Mouse (Mus musculus) E14TG2a.4 (cell line): ENCODE measurements at regions not wholly inside any gene's neighbourhood (a gene's known extent, or its start where the extent isn't known, plus 50 kb on each side); places are given as distances from the start of the nearest gene placed in this dataset.

Source experiments
- H3K27me3 ChIP-seq: 2 replicates; pipeline ENCODE4 v1.6.1; 2014; ENCODE audit warnings: low read length, control low read depth; ENCODE audit not compliant: insufficient read depth
- H3K36me3 ChIP-seq: 2 replicates; pipeline ENCODE4 v1.6.1; 2014; ENCODE audit warnings: low read length, control low read depth; ENCODE audit not compliant: insufficient read depth
- H3K4me1 ChIP-seq: replicated peaks from 2 replicates; pipeline ENCODE4 v1.6.1; 2014; ENCODE audit warnings: low read depth, low read length, control low read depth
- H3K4me3 ChIP-seq: replicated peaks from 2 replicates; pipeline ENCODE4 v1.5.1; 2014; ENCODE audit warnings: mild to moderate bottlenecking, low read length
- H3K9me3 ChIP-seq: 2 replicates; pipeline ENCODE4 v1.6.1; 2014; ENCODE audit warnings: low read length, control low read depth
- CTCF ChIP-seq: conservative IDR thresholded peaks from 2 replicates; pipeline ENCODE4 v1.5.1; 2014; ENCODE audit warnings: low read length
- NANOG ChIP-seq: IDR thresholded peaks from 2 replicates; pipeline ENCODE4 v1.6.1; 2014; ENCODE audit warnings: borderline replicate concordance, low read length, mixed read lengths
- POU5F1 ChIP-seq: IDR thresholded peaks from 2 replicates; pipeline ENCODE4 v1.6.1; 2014; ENCODE audit warnings: low read length, borderline replicate concordance

DNA sequence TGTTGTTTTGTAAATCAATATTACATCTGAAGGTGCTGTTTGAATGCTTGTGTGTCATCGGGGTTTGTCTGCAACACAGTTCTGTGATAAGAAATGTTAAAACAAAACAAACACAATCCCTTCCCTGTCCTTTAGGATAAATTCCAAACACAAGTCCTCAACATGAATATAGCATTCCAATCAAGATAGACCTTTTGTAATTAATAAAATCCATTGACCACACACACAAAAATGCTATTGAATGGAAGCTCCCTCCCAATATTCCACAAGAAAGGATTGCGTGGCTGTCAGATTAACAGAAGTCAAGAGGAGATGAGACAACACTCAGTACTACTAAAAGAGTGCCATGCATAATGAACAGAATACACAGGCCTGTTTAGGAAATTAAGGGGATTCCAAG, 843.5 kb downstream of the 5730522E02Rik start:
- Histone ChIP-seq H3K4me1 (no peaks in the 10 kb centered on the region), H3K27me3 (no peaks in the 10 kb centered on the region)
- TF ChIP-seq NANOG: no peak
- TF ChIP-seq POU5F1: no peak
- TF ChIP-seq CTCF: no peak

DNA sequence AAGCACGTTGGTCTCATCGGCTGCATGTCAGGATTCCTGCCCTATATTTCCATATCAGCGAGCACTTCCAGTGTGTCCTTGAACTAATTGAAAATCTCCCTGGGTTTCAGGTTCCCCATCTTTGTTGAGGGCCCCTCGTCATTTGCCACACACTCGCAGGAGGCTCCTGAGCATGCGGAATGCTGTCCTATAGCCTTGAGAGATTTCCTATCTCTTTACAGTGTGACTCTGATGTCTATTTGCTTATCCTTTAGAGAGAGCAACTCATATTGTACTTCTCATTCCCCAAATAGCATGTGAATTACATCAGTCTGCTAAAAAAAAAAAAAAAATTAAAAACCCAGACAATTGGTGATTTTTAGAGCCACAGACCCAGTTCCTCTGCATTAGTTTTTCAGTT, 845.1 kb downstream of the 5730522E02Rik start:
- no peak overlapping the region for H3K4me3 ChIP-seq
- H3K27me3 ChIP-seq: no peaks in the 10 kb centered on the region
- TF ChIP-seq NANOG (no peak), CTCF (no peak), POU5F1 (no peak)
- no peaks in the 10 kb centered on the region for H3K4me1 ChIP-seq
- no peaks in the 10 kb centered on the region for H3K9me3 ChIP-seq
- no peaks in the 10 kb centered on the region for H3K36me3 ChIP-seq

More for the DNA sequence above, 843.5 kb downstream of the 5730522E02Rik start:
- no peaks in the 10 kb centered on the region for H3K36me3 ChIP-seq
- no peak overlapping the region for H3K4me3 ChIP-seq
- H3K9me3 ChIP-seq: no peaks in the 10 kb centered on the region

DNA sequence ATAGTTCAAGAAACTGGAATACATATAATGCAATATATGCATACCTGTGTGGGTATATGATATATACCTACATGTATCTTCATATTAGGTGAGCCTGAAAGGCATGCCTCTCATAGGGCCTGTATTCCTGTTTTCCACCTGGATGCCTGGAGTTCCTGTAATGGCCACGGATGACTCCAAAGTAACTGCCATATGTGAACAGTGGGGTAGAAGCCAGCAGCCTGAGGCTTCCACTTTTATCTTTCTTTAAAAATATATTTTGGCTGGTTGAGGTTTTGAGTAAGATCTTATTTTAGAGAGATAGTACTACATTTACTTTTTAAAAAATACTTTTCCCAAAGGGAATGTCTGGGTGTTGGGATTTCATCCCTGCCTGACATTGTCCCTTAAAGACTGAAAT, 850.8 kb downstream of the 5730522E02Rik start:
- H3K36me3 ChIP-seq: no peaks in the 10 kb centered on the region
- H3K4me3 ChIP-seq: no peak overlapping the region
- TF ChIP-seq CTCF: no peak
- no peak for TF ChIP-seq POU5F1
- no peak for TF ChIP-seq NANOG
- H3K9me3 ChIP-seq: no peaks in the 10 kb centered on the region
- peaks cover 22% of the 10 kb centered on the region for H3K4me1 ChIP-seq
- H3K27me3 ChIP-seq: peaks cover 3% of the 10 kb centered on the region; the same call in 1 of the 2 replicates

DNA sequence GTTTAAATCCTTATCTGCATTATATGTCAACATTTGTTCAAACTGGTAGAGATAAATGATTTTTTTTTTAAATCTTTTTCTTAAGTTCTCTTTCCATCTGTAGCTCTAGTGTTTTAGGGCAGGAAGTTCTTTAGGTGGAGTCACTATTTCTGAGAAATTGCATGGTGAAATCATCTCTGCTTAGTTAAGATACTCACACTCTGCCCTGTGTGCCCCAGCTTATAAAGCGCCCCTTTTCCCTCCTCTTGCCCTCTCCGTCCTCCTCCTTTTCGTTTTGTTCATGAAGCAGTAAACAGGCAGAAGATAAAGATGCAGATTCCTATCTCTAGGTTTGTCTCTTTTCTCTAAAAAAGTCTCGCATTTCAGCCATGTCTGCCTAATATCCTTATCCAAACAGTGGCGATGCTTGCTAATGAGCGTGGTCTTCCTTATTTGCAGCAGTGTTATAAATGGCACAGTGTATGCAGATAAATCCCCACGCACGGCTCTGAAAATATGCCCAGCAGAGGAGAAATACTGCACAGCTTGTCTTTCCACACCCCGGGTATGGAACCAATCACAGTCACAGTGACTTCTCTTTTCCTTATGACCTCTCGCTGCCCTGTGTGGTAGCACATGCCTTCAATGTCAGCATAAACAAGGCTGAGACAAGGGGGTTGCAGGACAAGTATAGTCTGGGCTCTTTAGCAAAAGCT, 852.7 kb downstream of the 5730522E02Rik start:
- no peaks in the 10 kb centered on the region for H3K9me3 ChIP-seq
- peaks cover 22% of the 10 kb centered on the region for H3K4me1 ChIP-seq
- H3K36me3 ChIP-seq: no peaks in the 10 kb centered on the region
- no peak overlapping the region for H3K4me3 ChIP-seq
- TF ChIP-seq NANOG (no peak), CTCF (no peak), POU5F1 (no peak)
- H3K27me3 ChIP-seq: peaks cover 3% of the 10 kb centered on the region; the same call in 1 of the 2 replicates

DNA sequence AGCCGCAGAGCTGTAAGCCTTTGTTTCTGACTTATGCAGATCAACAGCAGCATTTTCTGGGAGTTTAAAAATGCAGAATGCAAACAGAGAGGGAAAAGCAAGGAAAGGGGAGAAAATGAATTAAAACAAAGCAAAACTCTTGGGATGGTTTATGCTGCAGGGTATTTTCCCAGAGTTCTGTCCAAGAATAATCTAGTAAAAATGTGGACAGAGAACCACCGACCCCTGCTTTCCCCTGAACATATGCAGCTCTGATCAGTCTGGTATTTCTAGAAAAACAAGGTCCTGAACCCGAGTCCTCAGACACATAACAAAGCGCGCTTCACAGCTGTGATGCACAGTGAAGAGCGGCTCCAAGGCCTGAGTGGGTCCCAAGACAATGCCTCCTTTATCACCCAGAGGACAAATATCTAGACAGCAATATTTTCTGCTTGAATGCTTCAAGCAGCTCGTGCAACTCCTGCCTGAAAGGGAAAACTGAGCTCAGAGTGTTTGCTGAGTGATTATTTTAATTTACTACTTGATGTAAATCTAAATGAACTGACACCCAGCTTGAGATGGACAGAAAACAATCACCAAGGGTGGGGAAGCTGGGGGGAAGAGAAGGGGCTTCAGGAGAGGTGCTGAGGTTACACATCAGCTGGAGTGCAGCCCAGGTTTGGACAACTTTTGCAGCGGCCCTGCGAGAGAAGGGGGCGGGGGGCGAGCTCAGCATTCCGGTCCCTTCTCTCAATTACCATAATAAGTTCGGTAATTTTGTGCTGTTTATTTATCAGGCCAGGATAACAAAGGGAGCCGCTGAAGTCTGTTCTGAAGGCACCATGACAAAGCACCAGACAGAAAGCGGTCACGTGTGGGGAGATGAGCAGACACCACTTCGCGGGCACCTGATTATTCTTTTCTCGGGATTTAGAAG, 853.6 kb downstream of the 5730522E02Rik start:
- Histone ChIP-seq H3K4me3 (no peak overlapping the region; the same call in 1 of the 2 replicates), H3K4me1 (peaks cover 22% of the 10 kb centered on the region), H3K36me3 (no peaks in the 10 kb centered on the region), H3K9me3 (no peaks in the 10 kb centered on the region), H3K27me3 (peaks cover 3% of the 10 kb centered on the region; the same call in 1 of the 2 replicates)
- TF ChIP-seq NANOG: no peak; the same call in 1 of the 2 replicates
- TF ChIP-seq CTCF: no peak
- TF ChIP-seq POU5F1: no peak

DNA sequence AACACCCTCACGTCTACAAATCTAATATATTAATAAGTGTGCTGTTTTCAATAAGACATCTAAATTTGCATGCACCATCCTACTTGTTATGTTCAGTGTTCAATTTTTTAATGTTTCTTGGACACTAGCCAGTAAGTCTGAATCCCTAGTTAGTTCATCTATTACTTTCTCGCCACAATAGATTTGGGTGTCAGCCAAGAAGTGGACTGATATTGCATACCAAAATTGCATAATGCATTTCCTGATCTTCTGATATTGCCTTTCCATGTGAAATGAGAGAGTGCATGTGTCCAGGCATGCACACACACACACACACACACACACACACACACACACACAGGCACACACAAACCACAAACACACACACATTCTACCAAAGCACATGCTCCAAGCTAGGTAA, 874.9 kb downstream of the 5730522E02Rik start:
- no peaks in the 10 kb centered on the region for H3K27me3 ChIP-seq
- H3K4me3 ChIP-seq: no peak overlapping the region
- H3K4me1 ChIP-seq: no peaks in the 10 kb centered on the region
- no peak for TF ChIP-seq POU5F1
- no peak for TF ChIP-seq CTCF
- TF ChIP-seq NANOG: no peak
- no peaks in the 10 kb centered on the region for H3K9me3 ChIP-seq
- H3K36me3 ChIP-seq: no peaks in the 10 kb centered on the region

DNA sequence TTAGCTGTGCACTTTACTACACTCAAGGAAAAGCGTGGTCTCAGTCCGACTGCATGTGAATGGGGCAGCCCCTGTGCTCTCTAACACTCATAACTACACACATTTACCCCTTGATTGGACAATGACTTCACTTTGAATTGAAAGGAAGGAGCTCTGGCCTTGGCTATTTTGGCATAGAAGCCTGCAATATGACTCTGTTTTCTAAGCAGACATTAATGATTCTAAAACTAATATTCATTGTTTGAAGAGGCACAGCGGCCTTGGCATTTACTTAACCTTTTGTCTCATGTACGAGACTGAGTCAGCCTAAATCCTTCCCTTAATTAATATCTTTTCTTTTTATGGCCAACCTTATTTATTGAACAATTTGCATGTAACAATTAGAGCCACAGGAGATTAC, 879.9 kb downstream of the 5730522E02Rik start:
- no peaks in the 10 kb centered on the region for H3K9me3 ChIP-seq
- H3K27me3 ChIP-seq: no peaks in the 10 kb centered on the region
- no peak overlapping the region for H3K4me3 ChIP-seq
- TF ChIP-seq CTCF: no peak
- TF ChIP-seq NANOG: no peak
- TF ChIP-seq POU5F1: no peak
- no peaks in the 10 kb centered on the region for H3K36me3 ChIP-seq
- no peaks in the 10 kb centered on the region for H3K4me1 ChIP-seq

DNA sequence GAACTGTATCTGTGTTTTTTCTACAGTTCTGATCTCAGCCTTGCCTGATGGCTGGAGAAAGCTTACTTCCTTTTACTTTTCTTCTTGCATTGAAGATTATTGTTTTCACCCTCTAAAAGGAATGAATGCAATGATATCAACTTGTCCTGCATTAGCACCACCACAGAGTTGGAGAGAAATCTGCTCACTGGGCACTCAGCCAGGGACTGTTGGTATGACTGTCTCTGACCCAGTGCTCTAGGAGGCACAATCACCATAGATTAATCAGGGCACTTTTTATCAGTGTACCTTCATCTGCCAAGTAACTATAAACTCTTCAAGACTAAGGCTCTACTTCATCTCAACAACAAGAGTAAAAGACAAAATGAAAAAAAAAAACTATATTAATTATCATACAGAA, 888.1 kb downstream of the 5730522E02Rik start:
- Histone ChIP-seq H3K4me1 (no peaks in the 10 kb centered on the region), H3K36me3 (no peaks in the 10 kb centered on the region), H3K4me3 (no peak overlapping the region), H3K9me3 (no peaks in the 10 kb centered on the region), H3K27me3 (no peaks in the 10 kb centered on the region)
- TF ChIP-seq POU5F1: no peak
- TF ChIP-seq CTCF: no peak
- no peak for TF ChIP-seq NANOG
